ENCODE assay signal across 10 mouse cellular contexts in genomic region chr14:101869145-101869544, GRCm38 (mm10).
DNase-seq lines count a peak whose midpoint lies in the region; ATAC-seq and TF ChIP-seq lines count a peak whose summit lies in the region.
"Had no signal": no experiment of that assay in that cellular context is flagged by ENCODE, and none has a peak within 500 bp of the region (broad histone marks: within the 10 kb centered on the region; RNA-seq: fewer than 3 reads in every experiment).

No protein-coding gene starts in this region.

- H3K4me2 ChIP-seq in kidney, embryonic 15.5 days: no peak overlapping the region
- H3K4me2 ChIP-seq in stomach, embryonic 15.5 days: no peak overlapping the region
- H3K4me2 ChIP-seq in midbrain, embryonic 16.5 days (ENCODE audit: low read length): no peak overlapping the region
- no peak overlapping the region for H3K4me2 ChIP-seq in midbrain, embryonic 14.5 days (ENCODE audit: low read length)
- H3K4me2 ChIP-seq: forebrain, embryonic 15.5 days; limb, embryonic 13.5 days had no signal

- DNase-seq in layer of hippocampus, adult 2 months (ENCODE audit: low spot score in 2 of 2): no peak
- no peak for DNase-seq in layer of hippocampus, postnatal 25 days (ENCODE audit: extremely low spot score in 1 of 2, low spot score in 1 of 2)
- peak; percentile 71 to 89 for DNase-seq in heart, adult 18-20 months
- DNase-seq in midbrain, embryonic 14.5 days: no peak
- DNase-seq in cerebellum, adult 18-20 months: no peak

- H3K27me3 ChIP-seq in kidney, embryonic 15.5 days: no peaks in the 10 kb centered on the region
- no peaks in the 10 kb centered on the region for H3K27me3 ChIP-seq in stomach, embryonic 15.5 days (replicated peaks)
- no peaks in the 10 kb centered on the region for H3K27me3 ChIP-seq in midbrain, embryonic 16.5 days (ENCODE audit: control insufficient read depth, insufficient read depth, low read depth, low read length)
- H3K27me3 ChIP-seq in midbrain, embryonic 14.5 days (ENCODE audit: control insufficient read depth, insufficient read depth, low read length): no peaks in the 10 kb centered on the region
- H3K27me3 ChIP-seq: forebrain, embryonic 15.5 days had no signal

- H3K9ac ChIP-seq in kidney, embryonic 15.5 days: no peak overlapping the region
- no peak overlapping the region for H3K9ac ChIP-seq in stomach, embryonic 15.5 days
- no peak overlapping the region for H3K9ac ChIP-seq in midbrain, embryonic 16.5 days (ENCODE audit: low read depth, low read length)
- no peak overlapping the region for H3K9ac ChIP-seq in midbrain, embryonic 14.5 days (replicated peaks; ENCODE audit: low read length)
- H3K9ac ChIP-seq: forebrain, embryonic 15.5 days; limb, embryonic 13.5 days had no signal

- H3K4me1 ChIP-seq in kidney, embryonic 15.5 days: peaks cover 13% of the 10 kb centered on the region
- no peaks in the 10 kb centered on the region for H3K4me1 ChIP-seq in stomach, embryonic 15.5 days
- no peaks in the 10 kb centered on the region for H3K4me1 ChIP-seq in midbrain, embryonic 16.5 days (ENCODE audit: control insufficient read depth, insufficient read depth, low read length)
- no peaks in the 10 kb centered on the region for H3K4me1 ChIP-seq in midbrain, embryonic 14.5 days (ENCODE audit: control insufficient read depth, insufficient read depth, low read length)
- H3K4me1 ChIP-seq: forebrain, embryonic 15.5 days had no signal

- peak overlapping the region; percentile 65 for H3K27ac ChIP-seq in layer of hippocampus, adult 2 months
- 0 out of 2 replicates have a peak overlapping the region, but pooled peaks have one; percentile 18 for H3K27ac ChIP-seq in kidney, embryonic 15.5 days
- 0 out of 2 replicates have a peak overlapping the region, but pooled peaks have one; percentile 1 for H3K27ac ChIP-seq in stomach, embryonic 15.5 days
- H3K27ac ChIP-seq in midbrain, embryonic 16.5 days (ENCODE audit: low read length): no peak overlapping the region
- H3K27ac ChIP-seq in midbrain, embryonic 14.5 days (replicated peaks; ENCODE audit: low read depth, low read length): no peak overlapping the region
- H3K27ac ChIP-seq: forebrain, embryonic 15.5 days; limb, embryonic 13.5 days had no signal

- WGBS in kidney, embryonic 15.5 days: 54% methylated on average over 6 of the region's 6 CpGs
- WGBS in stomach, embryonic 15.5 days: 67% methylated on average over 6 of the region's 6 CpGs
- 82% methylated on average over 6 of the region's 6 CpGs for WGBS in midbrain, embryonic 16.5 days
- WGBS in midbrain, embryonic 14.5 days: 85% methylated on average over 6 of the region's 6 CpGs

- no peaks in the 10 kb centered on the region for H3K36me3 ChIP-seq in kidney, embryonic 15.5 days
- no peaks in the 10 kb centered on the region for H3K36me3 ChIP-seq in stomach, embryonic 15.5 days
- no peaks in the 10 kb centered on the region for H3K36me3 ChIP-seq in midbrain, embryonic 16.5 days (ENCODE audit: control insufficient read depth, insufficient read depth, low read length)
- H3K36me3 ChIP-seq in midbrain, embryonic 14.5 days (ENCODE audit: control insufficient read depth, insufficient read depth, low read length): no peaks in the 10 kb centered on the region
- H3K36me3 ChIP-seq: forebrain, embryonic 15.5 days; limb, embryonic 13.5 days had no signal

- no peaks in the 10 kb centered on the region for H3K9me3 ChIP-seq in kidney, embryonic 15.5 days (replicated peaks)
- no peaks in the 10 kb centered on the region for H3K9me3 ChIP-seq in stomach, embryonic 15.5 days
- no peaks in the 10 kb centered on the region for H3K9me3 ChIP-seq in midbrain, embryonic 16.5 days (replicated peaks; ENCODE audit: control insufficient read depth, low read length, poor library complexity, severe bottlenecking)
- no peaks in the 10 kb centered on the region for H3K9me3 ChIP-seq in midbrain, embryonic 14.5 days (ENCODE audit: control insufficient read depth, low read length)
- H3K9me3 ChIP-seq: forebrain, embryonic 15.5 days; limb, embryonic 13.5 days had no signal

- TF ChIP-seq CTCF in layer of hippocampus, adult 2 months (conservative IDR thresholded peaks at IDR 0.05): no peak

- ATAC-seq in kidney, embryonic 15.5 days (replicated peaks; ENCODE audit: low FRiP score): no peak
- peak; percentile 57; the same call in 1 of the 2 replicates for ATAC-seq in stomach, embryonic 15.5 days (ENCODE audit: insufficient read depth, low FRiP score, low read depth)
- no peak for ATAC-seq in midbrain, embryonic 16.5 days
- no peak for ATAC-seq in midbrain, embryonic 14.5 days (ENCODE audit: low FRiP score, low TSS enrichment)
- ATAC-seq: forebrain, embryonic 15.5 days had no signal

- no peak overlapping the region for H3K4me3 ChIP-seq in layer of hippocampus, adult 2 months
- no peak overlapping the region for H3K4me3 ChIP-seq in kidney, embryonic 15.5 days (replicated peaks)
- no peak overlapping the region for H3K4me3 ChIP-seq in stomach, embryonic 15.5 days (replicated peaks)
- no peak overlapping the region for H3K4me3 ChIP-seq in midbrain, embryonic 16.5 days (ENCODE audit: low read depth, low read length)
- no peak overlapping the region for H3K4me3 ChIP-seq in midbrain, embryonic 14.5 days (replicated peaks; ENCODE audit: low read depth, low read length)
- H3K4me3 ChIP-seq: forebrain, embryonic 15.5 days; limb, embryonic 13.5 days had no signal

Comparison
In these comparisons a context has a peak if more than half of its experiments do, and no peak if none do; other contexts are left out.
1. DNase-seq: peak in heart, adult 18-20 months (2 of 2); none in layer of hippocampus, adult 2 months (0 of 2), layer of hippocampus, postnatal 25 days (0 of 2), midbrain, embryonic 14.5 days (single experiment) and cerebellum, adult 18-20 months (0 of 2).
2. H3K27ac ChIP-seq: peak in layer of hippocampus, adult 2 months (single experiment), kidney, embryonic 15.5 days (single experiment) and stomach, embryonic 15.5 days (single experiment); none in midbrain, embryonic 16.5 days (single experiment) and midbrain, embryonic 14.5 days (single experiment).